Mouse (Mus musculus): Measurements from ENCODE around the gene Dnah3. TPM values are rescaled to one million over a fixed set of nuclear protein-coding genes. Genes with fewer than 3 reads are reported as not detected.

Gene Dnah3
- total RNA-seq, 2 experiments from 2014 or later, result not detected

- ATAC-seq (ENCODE audit: poor library complexity, severe bottlenecking), result no peak
Measured at GRCm38 (mm10) chr7:119957421-119957820, 137.7 kb downstream of the Dnah3 start.

GRCm38 (mm10) chr7:119954047-119954446, 141.0 kb downstream of the Dnah3 start:
- no peak for ATAC-seq (ENCODE audit: poor library complexity, severe bottlenecking)

GRCm38 (mm10) chr7:119941569-119941968, 153.5 kb downstream of the Dnah3 start:
- ATAC-seq (ENCODE audit: poor library complexity, severe bottlenecking), result no peak

GRCm38 (mm10) chr7:119937036-119937435, 158.0 kb downstream of the Dnah3 start:
- ATAC-seq (ENCODE audit: poor library complexity, severe bottlenecking), result no peak

- no peak for ATAC-seq (ENCODE audit: poor library complexity, severe bottlenecking)
Measured at GRCm38 (mm10) chr7:119936321-119936720, 158.8 kb downstream of the Dnah3 start.

GRCm38 (mm10) chr7:119928783-119929440, 166.2 kb downstream of the Dnah3 start:
- no peak for ATAC-seq (ENCODE audit: poor library complexity, severe bottlenecking)

- ATAC-seq (ENCODE audit: poor library complexity, severe bottlenecking), result peak; percentile 63
Measured at GRCm38 (mm10) chr7:119921054-119921453, 174.0 kb downstream of the Dnah3 start.

- ATAC-seq (ENCODE audit: poor library complexity, severe bottlenecking), result 0 out of 2 replicates have a peak, but pooled peaks have one; percentile 30
Measured at GRCm38 (mm10) chr7:119920457-119920856, 174.6 kb downstream of the Dnah3 start.

GRCm38 (mm10) chr7:119911727-119912126, 183.4 kb downstream of the Dnah3 start:
- ATAC-seq (ENCODE audit: poor library complexity, severe bottlenecking), result no peak

GRCm38 (mm10) chr7:119906523-119907215, 188.4 kb downstream of the Dnah3 start:
- peak; percentile 89 for ATAC-seq (ENCODE audit: poor library complexity, severe bottlenecking)

- ATAC-seq (ENCODE audit: poor library complexity, severe bottlenecking), result peak; percentile 27
Measured at GRCm38 (mm10) chr7:119899386-119900057, 195.6 kb downstream of the Dnah3 start.

- ATAC-seq (ENCODE audit: poor library complexity, severe bottlenecking), result no peak
Measured at GRCm38 (mm10) chr7:119898247-119898856, 196.7 kb downstream of the Dnah3 start.

- ATAC-seq (ENCODE audit: poor library complexity, severe bottlenecking), result no peak
Measured at GRCm38 (mm10) chr7:119897521-119898109, 197.5 kb downstream of the Dnah3 start.

GRCm38 (mm10) chr7:119895639-119896512, 199.2 kb downstream of the Dnah3 start, which contains the start of the genes Lyrm1 and Dcun1d3:
TSS of gene Lyrm1 (plus strand) at chr7:119895861.
TSS of gene Dcun1d3 (minus strand) at chr7:119896298.
- peak; percentile 85 for ATAC-seq (ENCODE audit: poor library complexity, severe bottlenecking)

GRCm38 (mm10) chr7:119894818-119895544, 200.1 kb downstream of the Dnah3 start:
- ATAC-seq (ENCODE audit: poor library complexity, severe bottlenecking), result peak; percentile 2; the same call in 1 of the 2 replicates

GRCm38 (mm10) chr7:119892742-119893141, 202.3 kb downstream of the Dnah3 start:
- no peak for ATAC-seq (ENCODE audit: poor library complexity, severe bottlenecking)

GRCm38 (mm10) chr7:119892198-119892597, 202.9 kb downstream of the Dnah3 start:
- ATAC-seq (ENCODE audit: poor library complexity, severe bottlenecking), result no peak

- no peak for ATAC-seq (ENCODE audit: poor library complexity, severe bottlenecking)
Measured at GRCm38 (mm10) chr7:119887887-119888286, 207.2 kb downstream of the Dnah3 start.

- ATAC-seq (ENCODE audit: poor library complexity, severe bottlenecking), result no peak
Measured at GRCm38 (mm10) chr7:119881229-119881628, 213.9 kb downstream of the Dnah3 start.

Measured in megakaryocyte, adult 5-6 weeks (primary cell).